Mouse (Mus musculus) urinary bladder, postnatal 25 days (tissue): ENCODE measurements at regions not wholly inside any gene's neighbourhood (a gene's known extent, or its start where the extent isn't known, plus 50 kb on each side); places are given as distances from the start of the nearest gene placed in this dataset.
"Not testable (repeated sequence)": the region's sequence is repeated elsewhere in the genome, so short reads cannot be mapped to it uniquely, and the experiment has no call there.

Experiments used
- DNase-seq: peaks from one replicate; pipeline ENCODE4 v3.0.0; 2022; ENCODE audit warnings: low spot score

GRCm38 (mm10) chr13:5920422-5920821 is 59.1 kb downstream of the Klf6 start:
- no peak for DNase-seq

- no peak for DNase-seq
Observed at GRCm38 (mm10) chr13:5931433-5931832, 70.2 kb downstream of the Klf6 start.

GRCm38 (mm10) chr13:5937436-5937835 is 76.2 kb downstream of the Klf6 start:
- no peak for DNase-seq

- DNase-seq: no peak
Observed at GRCm38 (mm10) chr13:5937970-5938369, 76.7 kb downstream of the Klf6 start.

- DNase-seq: no peak
Observed at GRCm38 (mm10) chr13:5939368-5939767, 78.1 kb downstream of the Klf6 start.

- DNase-seq: no peak
Observed at GRCm38 (mm10) chr13:5952863-5953262, 91.6 kb downstream of the Klf6 start.

- DNase-seq: not testable (repeated sequence)
Observed at GRCm38 (mm10) chr13:5955121-5955520, 93.8 kb downstream of the Klf6 start.

GRCm38 (mm10) chr13:5956145-5956544 is 94.9 kb downstream of the Klf6 start:
- no peak for DNase-seq

- DNase-seq: no peak
Observed at GRCm38 (mm10) chr13:5962947-5963346, 101.7 kb downstream of the Klf6 start.

GRCm38 (mm10) chr13:5964626-5965025 is 103.3 kb downstream of the Klf6 start:
- DNase-seq: no peak

- no peak for DNase-seq
Observed at GRCm38 (mm10) chr13:5978615-5979014, 117.3 kb downstream of the Klf6 start.

- DNase-seq: no peak
Observed at GRCm38 (mm10) chr13:5987491-5987890, 126.2 kb downstream of the Klf6 start.

GRCm38 (mm10) chr13:5988407-5988806 is 127.1 kb downstream of the Klf6 start:
- DNase-seq: no peak

GRCm38 (mm10) chr13:6000559-6001217 is 139.4 kb downstream of the Klf6 start:
- DNase-seq: no peak

- no peak for DNase-seq
Observed at GRCm38 (mm10) chr13:6001218-6001564, 139.9 kb downstream of the Klf6 start.

GRCm38 (mm10) chr13:6005901-6006300 is 144.6 kb downstream of the Klf6 start:
- no peak for DNase-seq

GRCm38 (mm10) chr13:6009671-6010070 is 148.4 kb downstream of the Klf6 start:
- no peak for DNase-seq

GRCm38 (mm10) chr13:6027207-6027606 is 165.9 kb downstream of the Klf6 start:
- DNase-seq: no peak

GRCm38 (mm10) chr13:6028878-6029277 is 167.6 kb downstream of the Klf6 start:
- no peak for DNase-seq

GRCm38 (mm10) chr13:6029461-6029860 is 168.2 kb downstream of the Klf6 start:
- no peak for DNase-seq

- DNase-seq: no peak
Observed at GRCm38 (mm10) chr13:6030128-6030527, 168.8 kb downstream of the Klf6 start.

GRCm38 (mm10) chr13:6040132-6040531 is 178.8 kb downstream of the Klf6 start:
- DNase-seq: no peak

GRCm38 (mm10) chr13:6040663-6041062 is 179.4 kb downstream of the Klf6 start:
- DNase-seq: no peak

GRCm38 (mm10) chr13:6042495-6042894 is 181.2 kb downstream of the Klf6 start:
- DNase-seq: no peak
